In genomic region chr10:95292269-95292668, GRCm38 (mm10) we compare ENCODE assay signal across 19 mouse cellular contexts.
"Had no signal": no experiment of that assay in that cellular context is flagged by ENCODE, and none has a peak within 500 bp of the region (broad histone marks: within the 10 kb centered on the region; RNA-seq: fewer than 3 reads in every experiment).

No protein-coding gene starts in this region.

- H3K27me3 ChIP-seq: kidney, embryonic 15.5 days; limb, embryonic 12.5 days; limb, embryonic 15.5 days had no signal

- H3K9ac ChIP-seq: kidney, embryonic 15.5 days; limb, embryonic 12.5 days; limb, embryonic 15.5 days; liver, embryonic 14.5 days had no signal

- DNase-seq: kidney, adult 11 months; kidney, adult 8-10 months; kidney, postnatal 10 days; left cerebral cortex, postnatal 4 days; lung, postnatal 14 days; lung, postnatal 4 days; midbrain, embryonic 14.5 days; right cerebral cortex, adult 18-20 months; right cerebral cortex, postnatal 14 days; right cerebral cortex, postnatal 4 days; thymus, adult 2 months; thymus, postnatal 14 days; thymus, postnatal 4 days had no signal

- H3K4me3 ChIP-seq: kidney, embryonic 15.5 days; limb, embryonic 12.5 days; limb, embryonic 15.5 days had no signal

- H3K4me2 ChIP-seq: kidney, embryonic 15.5 days; limb, embryonic 12.5 days; limb, embryonic 15.5 days; midbrain, embryonic 11.5 days had no signal

- H3K27ac ChIP-seq: kidney, embryonic 15.5 days; limb, embryonic 12.5 days; limb, embryonic 15.5 days; liver, embryonic 14.5 days; stomach, postnatal 0 days had no signal

- H3K36me3 ChIP-seq: kidney, embryonic 15.5 days; limb, embryonic 15.5 days had no signal

- H3K9me3 ChIP-seq: kidney, embryonic 15.5 days; limb, embryonic 12.5 days; limb, embryonic 15.5 days had no signal
